Mouse (Mus musculus) cortical plate, adult 2 months (tissue): ENCODE measurements around the gene Hist1h4f.

Source experiments
- CTCF ChIP-seq: fragments of 200-500 bp; IDR thresholded peaks from 2 replicates; pipeline ENCODE4 v1.5.1; 2011; ENCODE audit warnings: mild to moderate bottlenecking, control low read depth, low read length; ENCODE audit not compliant: insufficient read depth; ENCODE audit errors: extremely low read depth
- POLR2A ChIP-seq: fragments of 200-500 bp; IDR thresholded peaks from 2 replicates; pipeline ENCODE4 v1.6.1; 2011; ENCODE audit warnings: mild to moderate bottlenecking, low read length, control low read depth; ENCODE audit not compliant: insufficient read depth; ENCODE audit errors: extremely low read depth

DNA sequence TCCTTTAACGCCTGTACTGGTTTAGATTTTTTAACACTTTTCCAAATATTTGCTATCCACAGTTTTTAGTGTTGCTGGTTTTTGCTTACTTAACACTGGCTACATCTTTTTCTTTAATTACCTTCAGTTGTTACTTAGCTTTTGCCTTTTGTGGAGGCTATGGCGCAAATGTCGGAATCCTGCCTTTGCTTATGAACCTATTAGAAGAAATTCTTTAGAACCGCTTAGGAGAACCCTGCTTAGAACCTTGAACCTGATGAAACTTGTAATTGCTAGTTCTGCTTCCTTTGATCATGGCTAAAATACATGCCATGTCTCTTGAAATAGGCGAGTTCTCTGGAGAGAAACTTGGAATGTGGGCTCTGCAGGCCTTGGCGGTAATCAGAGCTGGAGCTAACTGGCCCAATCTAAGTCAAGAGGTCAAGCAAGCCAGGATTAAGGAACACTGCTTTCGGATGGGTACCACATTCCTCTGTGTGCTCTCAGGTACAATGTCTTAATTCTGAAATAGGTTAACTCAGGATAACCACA lies 25.0 kb upstream of the Hist1h4f start:
- TF ChIP-seq CTCF = no peak
- TF ChIP-seq POLR2A = no peak
